Mouse (Mus musculus): ENCODE data around the gene Ncoa6. TPM values are rescaled to one million over a fixed set of nuclear protein-coding genes. Genes with fewer than 3 reads are reported as not detected.

Gene Ncoa6
- total and polyA plus RNA-seq, 3 experiments, result 17.8 to 22.9 (median 20.5) TPM

GRCm38 (mm10) chr2:155404635-155405034, 69.1 kb downstream of the Ncoa6 start:
- intact Hi-C loops (cut with DNase I), result no loop called here
- Histone ChIP-seq H3K4me1 (ENCODE audit: control insufficient read depth, insufficient read depth, low read length) (no peaks in the 10 kb centered on the region), H3K27me3 (ENCODE audit: control insufficient read depth, insufficient read depth, low read length) (no peaks in the 10 kb centered on the region), H3K27ac (no peak overlapping the region), H3K36me3 (ENCODE audit: control insufficient read depth, insufficient read depth, low read length) (peaks cover 14% of the 10 kb centered on the region), H3K79me2 (replicated peaks; ENCODE audit: control insufficient read depth, insufficient read depth, low read length) (no peaks in the 10 kb centered on the region), H3K4me3 (no peak overlapping the region), H3K9ac (ENCODE audit: low read depth, low read length) (no peak overlapping the region)
- no peak for TF ChIP-seq POLR2A (IDR thresholded peaks at IDR 0.05; ENCODE audit: insufficient read depth, low read depth, low read length)
- TF ChIP-seq CTCF (IDR thresholded peaks at IDR 0.05), result no peak
- no peak for TF ChIP-seq EP300 (IDR thresholded peaks at IDR 0.05; ENCODE audit: insufficient read depth, low read depth, low read length)
- 76% methylated on average over 1 of the region's 1 CpGs for WGBS
- no peak for DNase-seq

- no peaks in the 10 kb centered on the region for H3K27me3 ChIP-seq (ENCODE audit: control insufficient read depth, insufficient read depth, low read length)
- H3K9ac ChIP-seq (ENCODE audit: low read depth, low read length), result no peak overlapping the region
- intact Hi-C loops (cut with DNase I), result no loop called here
- no peak for DNase-seq
- no peaks in the 10 kb centered on the region for H3K79me2 ChIP-seq (replicated peaks; ENCODE audit: control insufficient read depth, insufficient read depth, low read length)
- H3K27ac ChIP-seq, result no peak overlapping the region
- no peak overlapping the region for H3K4me3 ChIP-seq
- no peak for TF ChIP-seq CTCF (IDR thresholded peaks at IDR 0.05)
- no peaks in the 10 kb centered on the region for H3K4me1 ChIP-seq (ENCODE audit: control insufficient read depth, insufficient read depth, low read length)
- peaks cover 18% of the 10 kb centered on the region for H3K36me3 ChIP-seq (ENCODE audit: control insufficient read depth, insufficient read depth, low read length)
- WGBS, result 97% methylated on average over 4 of the region's 4 CpGs
Measured at GRCm38 (mm10) chr2:155401926-155402325, 71.8 kb downstream of the Ncoa6 start.

- Histone ChIP-seq H3K36me3 (ENCODE audit: control insufficient read depth, insufficient read depth, low read length) (peaks cover 22% of the 10 kb centered on the region), H3K9ac (ENCODE audit: low read depth, low read length) (no peak overlapping the region), H3K27ac (no peak overlapping the region), H3K79me2 (replicated peaks; ENCODE audit: control insufficient read depth, insufficient read depth, low read length) (no peaks in the 10 kb centered on the region), H3K27me3 (ENCODE audit: control insufficient read depth, insufficient read depth, low read length) (no peaks in the 10 kb centered on the region), H3K4me3 (no peak overlapping the region), H3K4me1 (ENCODE audit: control insufficient read depth, insufficient read depth, low read length) (no peaks in the 10 kb centered on the region)
- TF ChIP-seq EP300 (IDR thresholded peaks at IDR 0.05; ENCODE audit: insufficient read depth, low read depth, low read length) (no peak), POLR2A (IDR thresholded peaks at IDR 0.05; ENCODE audit: insufficient read depth, low read depth, low read length) (no peak), CTCF (IDR thresholded peaks at IDR 0.05) (peak; percentile 21; the same call in 1 of the 2 replicates)
- no peak for DNase-seq
- intact Hi-C loops (cut with DNase I), result no loop called here
Measured at GRCm38 (mm10) chr2:155400276-155400675, 73.4 kb downstream of the Ncoa6 start.

GRCm38 (mm10) chr2:155394586-155394985, 79.1 kb downstream of the Ncoa6 start:
- no peak for TF ChIP-seq EP300 (IDR thresholded peaks at IDR 0.05; ENCODE audit: insufficient read depth, low read depth, low read length)
- TF ChIP-seq CTCF (IDR thresholded peaks at IDR 0.05), result no peak
- no peak for TF ChIP-seq POLR2A (IDR thresholded peaks at IDR 0.05; ENCODE audit: insufficient read depth, low read depth, low read length)
- intact Hi-C loops (cut with DNase I), result no loop called here
- DNase-seq, result no peak
- H3K27me3 ChIP-seq (ENCODE audit: control insufficient read depth, insufficient read depth, low read length), result no peaks in the 10 kb centered on the region
- H3K27ac ChIP-seq, result peak overlapping the region; percentile 46
- 82% methylated on average over 5 of the region's 5 CpGs for WGBS
- H3K4me1 ChIP-seq (ENCODE audit: control insufficient read depth, insufficient read depth, low read length), result no peaks in the 10 kb centered on the region
- no peak overlapping the region for H3K9ac ChIP-seq (ENCODE audit: low read depth, low read length)
- peaks cover 31% of the 10 kb centered on the region for H3K36me3 ChIP-seq (ENCODE audit: control insufficient read depth, insufficient read depth, low read length)
- no peak overlapping the region for H3K4me3 ChIP-seq
- no peaks in the 10 kb centered on the region for H3K79me2 ChIP-seq (replicated peaks; ENCODE audit: control insufficient read depth, insufficient read depth, low read length)

- Histone ChIP-seq H3K27ac (peak overlapping the region; percentile 64), H3K27me3 (ENCODE audit: control insufficient read depth, insufficient read depth, low read length) (no peaks in the 10 kb centered on the region), H3K36me3 (ENCODE audit: control insufficient read depth, insufficient read depth, low read length) (peaks cover 34% of the 10 kb centered on the region), H3K4me3 (no peak overlapping the region), H3K4me1 (ENCODE audit: control insufficient read depth, insufficient read depth, low read length) (peaks cover 7% of the 10 kb centered on the region), H3K9ac (ENCODE audit: low read depth, low read length) (no peak overlapping the region), H3K79me2 (replicated peaks; ENCODE audit: control insufficient read depth, insufficient read depth, low read length) (no peaks in the 10 kb centered on the region)
- TF ChIP-seq POLR2A (IDR thresholded peaks at IDR 0.05; ENCODE audit: insufficient read depth, low read depth, low read length) (no peak), CTCF (IDR thresholded peaks at IDR 0.05) (no peak), EP300 (IDR thresholded peaks at IDR 0.05; ENCODE audit: insufficient read depth, low read depth, low read length) (no peak)
- peak in 1 of 2 experiments; percentile 28 for DNase-seq
- WGBS, result 35% methylated on average over 2 of the region's 2 CpGs
- intact Hi-C loops (cut with DNase I), result loop anchor here (5.0 kb wide), 1 partner anchor 91 kb away; no protein-coding TSS in a partner anchor
Measured at GRCm38 (mm10) chr2:155388573-155388972, 85.1 kb downstream of the Ncoa6 start.

- peaks cover 32% of the 10 kb centered on the region for H3K36me3 ChIP-seq (ENCODE audit: control insufficient read depth, insufficient read depth, low read length)
- intact Hi-C loops (cut with DNase I), result loop anchor here (5.0 kb wide), 1 partner anchor 90 kb away; no protein-coding TSS in a partner anchor
- 76% methylated on average over 4 of the region's 4 CpGs for WGBS
- no peak overlapping the region for H3K27ac ChIP-seq
- H3K4me1 ChIP-seq (ENCODE audit: control insufficient read depth, insufficient read depth, low read length), result peaks cover 10% of the 10 kb centered on the region
- TF ChIP-seq EP300 (IDR thresholded peaks at IDR 0.05; ENCODE audit: insufficient read depth, low read depth, low read length), result no peak
- TF ChIP-seq POLR2A (IDR thresholded peaks at IDR 0.05; ENCODE audit: insufficient read depth, low read depth, low read length), result no peak
- peak; percentile 21; the same call in 1 of the 2 replicates for TF ChIP-seq CTCF (IDR thresholded peaks at IDR 0.05)
- H3K4me3 ChIP-seq, result no peak overlapping the region
- no peaks in the 10 kb centered on the region for H3K27me3 ChIP-seq (ENCODE audit: control insufficient read depth, insufficient read depth, low read length)
- H3K79me2 ChIP-seq (replicated peaks; ENCODE audit: control insufficient read depth, insufficient read depth, low read length), result no peaks in the 10 kb centered on the region
- no peak for DNase-seq
- H3K9ac ChIP-seq (ENCODE audit: low read depth, low read length), result no peak overlapping the region
Measured at GRCm38 (mm10) chr2:155387052-155387451, 86.6 kb downstream of the Ncoa6 start.
